Mouse (Mus musculus) limb, embryonic 11.5 days (tissue): ENCODE data around the gene Pimreg. TPM values are rescaled to one million over a fixed set of nuclear protein-coding genes. Genes with fewer than 3 reads are reported as not detected.

Source experiments
- polyA plus RNA-seq: library from polyadenylated mRNA; unstranded; fragments of >200 nt; fragmentation: Nextera tagmentation; extraction: Ambion mirVana; gene quantifications from 2 replicates; pipeline ENCODE4 v1.2.1, GENCODE M21; 2014

Pimreg gene
- polyA plus RNA-seq, 1 experiment from 2014 or later = 165 TPM

Other genes starting within 250 kb of the Pimreg start
- 0.19 and 0.34 TPM in 2 replicates for gene Aipl1, start 4.5 kb upstream of the Pimreg start, polyA plus RNA-seq
- 0.24 TPM in 1 of 2 replicates, not detected in the other for gene Pitpnm3, start 93.7 kb downstream of the Pimreg start, polyA plus RNA-seq
- 0.09 and 0.23 TPM in 2 replicates for gene Gm43951, start 164.8 kb downstream of the Pimreg start, polyA plus RNA-seq
- 9.9 and 11.0 TPM in 2 replicates for gene 4933427D14Rik, start 165.4 kb downstream of the Pimreg start, polyA plus RNA-seq
- 184 and 188 TPM in 2 replicates for gene Txndc17, start 165.5 kb downstream of the Pimreg start, polyA plus RNA-seq
- 46.3 and 52.7 TPM in 2 replicates for gene Med31, start 173.6 kb downstream of the Pimreg start, polyA plus RNA-seq
- 0.11 TPM in 1 of 2 replicates, not detected in the other for gene Slc13a5, start 225.2 kb downstream of the Pimreg start, polyA plus RNA-seq